Mouse (Mus musculus) hindbrain, embryonic 15.5 days (tissue): ENCODE data around the gene Rnaseh2c. TPM values are rescaled to one million over a fixed set of nuclear protein-coding genes. Genes with fewer than 3 reads are reported as not detected.

Experiments
- ATAC-seq: fragments of 200-750 bp; cut with Nextera tagmentation; 2 replicates; pipeline ENCODE4 v1.8.0; 2017; ENCODE audit warnings: low read depth, moderate number of reproducible peaks, moderate TSS enrichment; ENCODE audit not compliant: low FRiP score
- H3K27ac ChIP-seq: fragments of 300-500 bp; sonication (generic); replicated peaks from 2 replicates; pipeline ENCODE4 v1.5.1; 2015; ENCODE audit warnings: mild to moderate bottlenecking, inconsistent platforms
- H3K27me3 ChIP-seq: fragments of 300-500 bp; sonication (generic); 2 replicates; pipeline ENCODE4 v1.6.1; 2015; ENCODE audit warnings: control low read depth, inconsistent platforms
- H3K36me3 ChIP-seq: fragments of 300-500 bp; sonication (generic); 2 replicates; pipeline ENCODE4 v1.6.1; 2015; ENCODE audit warnings: control low read depth, inconsistent platforms
- H3K4me1 ChIP-seq: fragments of 300-500 bp; sonication (generic); replicated peaks from 2 replicates; pipeline ENCODE4 v1.6.1; 2015; ENCODE audit warnings: control low read depth, inconsistent platforms
- H3K4me2 ChIP-seq: fragments of 300-500 bp; sonication (generic); 2 replicates; pipeline ENCODE4 v1.6.1; 2015; ENCODE audit warnings: moderate library complexity, mild to moderate bottlenecking, inconsistent platforms
- H3K4me3 ChIP-seq: fragments of 300-500 bp; sonication (generic); 2 replicates; pipeline ENCODE4 v1.5.1; 2015; ENCODE audit warnings: mild to moderate bottlenecking, inconsistent platforms
- H3K9ac ChIP-seq: fragments of 300-500 bp; sonication (generic); 2 replicates; pipeline ENCODE4 v1.6.1; 2015; ENCODE audit warnings: inconsistent platforms
- H3K9me3 ChIP-seq: fragments of 300-500 bp; sonication (generic); 2 replicates; pipeline ENCODE4 v1.6.1; 2016; ENCODE audit warnings: control low read depth, inconsistent platforms
- WGBS: fragments of 180-500 bp; shearing (Covaris S2); methylation state at CpG from one replicate; pipeline ENCODE4 v1.1.7; 2015; 5-methylcytosine and 5-hydroxymethylcytosine counted together
- polyA plus RNA-seq: library from polyadenylated mRNA; unstranded; fragments of >200 nt; fragmentation: Nextera tagmentation; extraction: Ambion mirVana; gene quantifications from 2 replicates; pipeline ENCODE4 v1.2.1, GENCODE M21; 2015

Gene Rnaseh2c
- 66.6 and 67.4 TPM in 2 replicates for polyA plus RNA-seq

- under 1% methylated on average over 64 of the region's 64 CpGs for WGBS
Measured at GRCm38 (mm10) chr19:5601752-5602541, at the start of gene Rnaseh2c. Gene Rnaseh2c, plus strand, starts transcription at chr19:5601873.

GRCm38 (mm10) chr19:5553802-5554201, 47.9 kb upstream of the Rnaseh2c start:
- no peaks in the 10 kb centered on the region for H3K4me1 ChIP-seq
- H3K27ac ChIP-seq = no peak overlapping the region
- no peaks in the 10 kb centered on the region for H3K9me3 ChIP-seq
- no peak overlapping the region for H3K4me3 ChIP-seq
- H3K9ac ChIP-seq = no peak overlapping the region
- peaks cover 28% of the 10 kb centered on the region for H3K27me3 ChIP-seq
- WGBS = 69% methylated on average over 8 of the region's 8 CpGs
- ATAC-seq = no peak
- no peak overlapping the region for H3K4me2 ChIP-seq
- no peaks in the 10 kb centered on the region for H3K36me3 ChIP-seq

More at GRCm38 (mm10) chr19:5601752-5602541, at the start of gene Rnaseh2c:
- no peaks in the 10 kb centered on the region for H3K9me3 ChIP-seq
- peaks cover 39% of the 10 kb centered on the region for H3K36me3 ChIP-seq
- peak within 1 kb of the TSS; percentile 68 for H3K9ac ChIP-seq
- peak within 1 kb of the TSS; percentile 66 for H3K4me3 ChIP-seq
- peaks cover 29% of the 10 kb centered on the region for H3K4me1 ChIP-seq
- peak; percentile 91 for ATAC-seq
- H3K27ac ChIP-seq = peak within 1 kb of the TSS; percentile 84
- H3K27me3 ChIP-seq = no peaks in the 10 kb centered on the region
- H3K4me2 ChIP-seq = peak within 1 kb of the TSS; percentile 95

GRCm38 (mm10) chr19:5554212-5554611, 47.5 kb upstream of the Rnaseh2c start:
- Histone ChIP-seq H3K36me3 (no peaks in the 10 kb centered on the region), H3K9me3 (no peaks in the 10 kb centered on the region), H3K4me2 (no peak overlapping the region), H3K9ac (no peak overlapping the region), H3K27ac (no peak overlapping the region), H3K4me3 (no peak overlapping the region), H3K4me1 (no peaks in the 10 kb centered on the region), H3K27me3 (peaks cover 32% of the 10 kb centered on the region)
- WGBS = 84% methylated on average over 14 of the region's 14 CpGs
- ATAC-seq = no peak

GRCm38 (mm10) chr19:5558169-5558568, 43.5 kb upstream of the Rnaseh2c start:
- Histone ChIP-seq H3K4me2 (no peak overlapping the region), H3K27ac (no peak overlapping the region), H3K4me3 (no peak overlapping the region), H3K9me3 (no peaks in the 10 kb centered on the region), H3K9ac (no peak overlapping the region), H3K4me1 (peaks cover 17% of the 10 kb centered on the region), H3K36me3 (no peaks in the 10 kb centered on the region), H3K27me3 (peaks cover 72% of the 10 kb centered on the region)
- 45% methylated on average over 7 of the region's 7 CpGs for WGBS
- no peak for ATAC-seq

GRCm38 (mm10) chr19:5558770-5559169, 42.9 kb upstream of the Rnaseh2c start:
- Histone ChIP-seq H3K4me1 (peaks cover 17% of the 10 kb centered on the region), H3K9ac (no peak overlapping the region), H3K27ac (no peak overlapping the region), H3K36me3 (no peaks in the 10 kb centered on the region), H3K4me2 (no peak overlapping the region), H3K27me3 (peaks cover 78% of the 10 kb centered on the region), H3K9me3 (no peaks in the 10 kb centered on the region), H3K4me3 (no peak overlapping the region)
- ATAC-seq = no peak
- WGBS = 67% methylated on average over 8 of the region's 8 CpGs

- Histone ChIP-seq H3K4me2 (no peak overlapping the region), H3K4me3 (no peak overlapping the region), H3K36me3 (no peaks in the 10 kb centered on the region), H3K9me3 (no peaks in the 10 kb centered on the region), H3K27ac (no peak overlapping the region), H3K27me3 (peaks cover 83% of the 10 kb centered on the region), H3K4me1 (peaks cover 17% of the 10 kb centered on the region), H3K9ac (no peak overlapping the region)
- 16% methylated on average over 8 of the region's 8 CpGs for WGBS
- no peak for ATAC-seq
Measured at GRCm38 (mm10) chr19:5559229-5559628, 42.4 kb upstream of the Rnaseh2c start.

- peaks cover 17% of the 10 kb centered on the region for H3K4me1 ChIP-seq
- no peak overlapping the region for H3K27ac ChIP-seq
- ATAC-seq = no peak
- WGBS = under 1% methylated on average over 69 of the region's 69 CpGs
- peak overlapping the region; percentile 88 for H3K4me2 ChIP-seq
- H3K4me3 ChIP-seq = peak overlapping the region; percentile 42
- peaks cover 89% of the 10 kb centered on the region for H3K27me3 ChIP-seq
- H3K36me3 ChIP-seq = no peaks in the 10 kb centered on the region
- no peaks in the 10 kb centered on the region for H3K9me3 ChIP-seq
- H3K9ac ChIP-seq = peak overlapping the region; percentile 2; the same call in 1 of the 2 replicates
Measured at GRCm38 (mm10) chr19:5559631-5560456, 41.8 kb upstream of the Rnaseh2c start.

- no peak for ATAC-seq
- Histone ChIP-seq H3K9me3 (no peaks in the 10 kb centered on the region), H3K27ac (no peak within 1 kb of the TSS), H3K4me1 (peaks cover 17% of the 10 kb centered on the region), H3K27me3 (peaks cover 90% of the 10 kb centered on the region), H3K9ac (peak within 1 kb of the TSS; percentile 2; the same call in 1 of the 2 replicates), H3K36me3 (no peaks in the 10 kb centered on the region), H3K4me2 (peak within 1 kb of the TSS; percentile 88), H3K4me3 (peak within 1 kb of the TSS; percentile 42)
- under 1% methylated on average over 57 of the region's 57 CpGs for WGBS
Measured at GRCm38 (mm10) chr19:5560457-5561041, 41.1 kb upstream of the Rnaseh2c start, which contains the start of gene Ovol1. Gene Ovol1, minus strand, starts transcription at chr19:5560646.

- peak overlapping the region; percentile 88 for H3K4me2 ChIP-seq
- peaks cover 94% of the 10 kb centered on the region for H3K27me3 ChIP-seq
- no peaks in the 10 kb centered on the region for H3K9me3 ChIP-seq
- ATAC-seq = no peak
- H3K4me3 ChIP-seq = peak overlapping the region; percentile 42
- no peak overlapping the region for H3K27ac ChIP-seq
- H3K36me3 ChIP-seq = no peaks in the 10 kb centered on the region
- H3K9ac ChIP-seq = no peak overlapping the region
- H3K4me1 ChIP-seq = peaks cover 17% of the 10 kb centered on the region
- 25% methylated on average over 10 of the region's 10 CpGs for whole genome bisulfite sequencing
Measured at GRCm38 (mm10) chr19:5561252-5561790, 40.4 kb upstream of the Rnaseh2c start.

- Histone ChIP-seq H3K4me3 (no peak overlapping the region), H3K27me3 (peaks cover 90% of the 10 kb centered on the region), H3K36me3 (no peaks in the 10 kb centered on the region), H3K27ac (no peak overlapping the region), H3K4me2 (no peak overlapping the region), H3K9ac (no peak overlapping the region), H3K4me1 (peaks cover 19% of the 10 kb centered on the region), H3K9me3 (no peaks in the 10 kb centered on the region)
- ATAC-seq = no peak
- 62% methylated on average over 3 of the region's 3 CpGs for WGBS
Measured at GRCm38 (mm10) chr19:5561886-5562285, 39.8 kb upstream of the Rnaseh2c start.

GRCm38 (mm10) chr19:5562776-5563175, 38.9 kb upstream of the Rnaseh2c start:
- Histone ChIP-seq H3K4me3 (no peak overlapping the region), H3K9ac (no peak overlapping the region), H3K27ac (no peak overlapping the region), H3K4me1 (peaks cover 25% of the 10 kb centered on the region), H3K27me3 (peaks cover 81% of the 10 kb centered on the region), H3K4me2 (no peak overlapping the region), H3K9me3 (no peaks in the 10 kb centered on the region), H3K36me3 (no peaks in the 10 kb centered on the region)
- no peak for ATAC-seq
- 85% methylated on average over 10 of the region's 10 CpGs for WGBS
